Mouse (Mus musculus): ENCODE results near the gene Ttc30b.
"Not testable (repeated sequence)": the region's sequence is repeated elsewhere in the genome, so short reads cannot be mapped to it uniquely, and the experiment has no call there.

Gene Ttc30b

GRCm38 (mm10) chr2:75938117-75939063 lies at the start of gene Ttc30b:
Gene Ttc30b (minus strand): TSS chr2:75938585.
- DNase-seq (ENCODE audit: low spot score in 2 of 2): peak in 1 of 2 experiments; percentile 51

- DNase-seq (ENCODE audit: low spot score in 2 of 2): no peak
Measured at GRCm38 (mm10) chr2:75987739-75988138, 49.4 kb upstream of the Ttc30b start.

- peak in 1 of 2 experiments; percentile 18 for DNase-seq (ENCODE audit: low spot score in 2 of 2)
Measured at GRCm38 (mm10) chr2:75985124-75985523, 46.7 kb upstream of the Ttc30b start.

- no peak for DNase-seq (ENCODE audit: low spot score in 2 of 2)
Measured at GRCm38 (mm10) chr2:75983847-75984246, 45.5 kb upstream of the Ttc30b start.

- DNase-seq (ENCODE audit: low spot score in 2 of 2): no peak
Measured at GRCm38 (mm10) chr2:75983091-75983490, 44.7 kb upstream of the Ttc30b start.

- no peak for DNase-seq (ENCODE audit: low spot score in 2 of 2)
Measured at GRCm38 (mm10) chr2:75982626-75983025, 44.2 kb upstream of the Ttc30b start.

GRCm38 (mm10) chr2:75981440-75982081 lies 43.2 kb upstream of the Ttc30b start, which contains the start of gene Ttc30a1:
Gene Ttc30a1 (minus strand): TSS chr2:75981967.
- peak; percentile 15 to 40 for DNase-seq (ENCODE audit: low spot score in 2 of 2)

- DNase-seq (ENCODE audit: low spot score in 2 of 2): not testable (repeated sequence)
Measured at GRCm38 (mm10) chr2:75980933-75981439, 42.6 kb upstream of the Ttc30b start.

- not testable (repeated sequence) for DNase-seq (ENCODE audit: low spot score in 2 of 2)
Measured at GRCm38 (mm10) chr2:75977752-75978368, 39.5 kb upstream of the Ttc30b start, which contains the start of gene Ttc30a2. Gene Ttc30a2 (minus strand): TSS chr2:75978170.

- not testable (repeated sequence) for DNase-seq (ENCODE audit: low spot score in 2 of 2)
Measured at GRCm38 (mm10) chr2:75976070-75976469, 37.7 kb upstream of the Ttc30b start.

GRCm38 (mm10) chr2:75974131-75974530 lies 35.7 kb upstream of the Ttc30b start:
- DNase-seq (ENCODE audit: low spot score in 2 of 2): no peak

- peak in 1 of 2 experiments; percentile 24 for DNase-seq (ENCODE audit: low spot score in 2 of 2)
Measured at GRCm38 (mm10) chr2:75964972-75965371, 26.6 kb upstream of the Ttc30b start.

- DNase-seq (ENCODE audit: low spot score in 2 of 2): peak in 1 of 2 experiments; percentile 13
Measured at GRCm38 (mm10) chr2:75964512-75964911, 26.1 kb upstream of the Ttc30b start.

GRCm38 (mm10) chr2:75964051-75964450 lies 25.7 kb upstream of the Ttc30b start:
- no peak for DNase-seq (ENCODE audit: low spot score in 2 of 2)

GRCm38 (mm10) chr2:75963211-75963840 lies 24.9 kb upstream of the Ttc30b start:
- no peak for DNase-seq (ENCODE audit: low spot score in 2 of 2)

GRCm38 (mm10) chr2:75960366-75961330 lies 22.3 kb upstream of the Ttc30b start:
- DNase-seq (ENCODE audit: low spot score in 2 of 2): no peak

GRCm38 (mm10) chr2:75959850-75960365 lies 21.5 kb upstream of the Ttc30b start:
- no peak for DNase-seq (ENCODE audit: low spot score in 2 of 2)

- no peak for DNase-seq (ENCODE audit: low spot score in 2 of 2)
Measured at GRCm38 (mm10) chr2:75959183-75959849, 20.9 kb upstream of the Ttc30b start.

- DNase-seq (ENCODE audit: low spot score in 2 of 2): no peak
Measured at GRCm38 (mm10) chr2:75955709-75956108, 17.3 kb upstream of the Ttc30b start.
